Mouse (Mus musculus): Measurements from ENCODE around the gene Zfp874a. TPM values are rescaled to one million over a fixed set of nuclear protein-coding genes. Genes with fewer than 3 reads are reported as not detected.
A peak's percentile ranks its signal among the peaks of the same experiment; 100 is the strongest.
"Not testable (repeated sequence)": the region's sequence is repeated elsewhere in the genome, so short reads cannot be mapped to it uniquely, and the experiment has no call there.

Gene Zfp874a
- polyA plus RNA-seq, 1 experiment from 2014 or later: 7.2 TPM

GRCm38 (mm10) chr13:67375050-67375911, 76.1 kb downstream of the Zfp874a start, which contains the start of the genes Gm28041 and Zfp456:
Gene Gm28041, minus strand, starts transcription at chr13:67375733.
Gene Zfp456, minus strand, starts transcription at chr13:67375810.
- 15% methylated on average over 13 of the region's 15 CpGs for WGBS

More at GRCm38 (mm10) chr13:67375050-67375911, 76.1 kb downstream of the Zfp874a start, which contains the start of the genes Gm28041 and Zfp456:
- not testable (repeated sequence) for H3K27me3 ChIP-seq (replicated peaks); H3K4me1 ChIP-seq (replicated peaks); H3K9me3 ChIP-seq (replicated peaks); H3K36me3 ChIP-seq; H3K27ac ChIP-seq (ENCODE audit: poor library complexity, severe bottlenecking)
- peak; percentile 96 for ATAC-seq (ENCODE audit: insufficient number of reproducible peaks, low FRiP score)
- Histone ChIP-seq H3K4me3 (peak within 1 kb of the TSS; percentile 62), H3K4me2 (peak within 1 kb of the TSS; percentile 67), H3K9ac (peak within 1 kb of the TSS; percentile 65)

Other genes with a start within 250 kb of the Zfp874a start
- 1.7 and 1.9 TPM in 2 replicates for gene Zfp458, start 173.2 kb downstream of the Zfp874a start, polyA plus RNA-seq (2016; fragmentation: Nextera tagmentation; extraction: Ambion mirVana)
- 0.45 and 0.78 TPM in 2 replicates for gene Zfp457, start 145.1 kb downstream of the Zfp874a start, polyA plus RNA-seq (2016; fragmentation: Nextera tagmentation; extraction: Ambion mirVana)
- 2.2 and 2.5 TPM in 2 replicates for gene Zfp595, start 119.1 kb downstream of the Zfp874a start, polyA plus RNA-seq (2016; fragmentation: Nextera tagmentation; extraction: Ambion mirVana)
- 0.59 and 2.2 TPM in 2 replicates for gene Gm28044, start 91.1 kb downstream of the Zfp874a start, polyA plus RNA-seq (2016; fragmentation: Nextera tagmentation; extraction: Ambion mirVana)
- 0.80 and 0.93 TPM in 2 replicates for gene Zfp953, start 91.0 kb downstream of the Zfp874a start, polyA plus RNA-seq (2016; fragmentation: Nextera tagmentation; extraction: Ambion mirVana)
- gene Gm28041, start 75.9 kb downstream of the Zfp874a start, polyA plus RNA-seq (2016; fragmentation: Nextera tagmentation; extraction: Ambion mirVana): 0.23 and 0.41 TPM in 2 replicates
- gene Zfp456, start 75.8 kb downstream of the Zfp874a start, polyA plus RNA-seq (2016; fragmentation: Nextera tagmentation; extraction: Ambion mirVana): 1.3 and 1.4 TPM in 2 replicates
- gene Zfp429, start 51.8 kb downstream of the Zfp874a start, polyA plus RNA-seq (2016; fragmentation: Nextera tagmentation; extraction: Ambion mirVana): 3.2 and 3.9 TPM in 2 replicates
- 0.17 and 0.69 TPM in 2 replicates for gene Zfp459, start 30.2 kb downstream of the Zfp874a start, polyA plus RNA-seq (2016; fragmentation: Nextera tagmentation; extraction: Ambion mirVana)
- gene Zfp874b, start 32.6 kb upstream of the Zfp874a start, polyA plus RNA-seq (2016; fragmentation: Nextera tagmentation; extraction: Ambion mirVana): 1.3 and 2.0 TPM in 2 replicates
- gene Zfp58, start 48.9 kb upstream of the Zfp874a start, polyA plus RNA-seq (2016; fragmentation: Nextera tagmentation; extraction: Ambion mirVana): 10.5 and 11.2 TPM in 2 replicates
- not detected in 2 replicates for gene Gm26965, start 74.5 kb upstream of the Zfp874a start, polyA plus RNA-seq (2016; fragmentation: Nextera tagmentation; extraction: Ambion mirVana)
- 17.3 and 18.2 TPM in 2 replicates for gene Zfp87, start 74.6 kb upstream of the Zfp874a start, polyA plus RNA-seq (2016; fragmentation: Nextera tagmentation; extraction: Ambion mirVana)
- gene Zfp748, start 102.2 kb upstream of the Zfp874a start, polyA plus RNA-seq (2016; fragmentation: Nextera tagmentation; extraction: Ambion mirVana): 9.6 and 9.9 TPM in 2 replicates
- gene Zfp729b, start 158.1 kb upstream of the Zfp874a start, polyA plus RNA-seq (2016; fragmentation: Nextera tagmentation; extraction: Ambion mirVana): 2.4 and 2.9 TPM in 2 replicates
- not detected in 2 replicates for gene Gm49345, start 186.1 kb upstream of the Zfp874a start, polyA plus RNA-seq (2016; fragmentation: Nextera tagmentation; extraction: Ambion mirVana)
- gene Zfp729a, start 186.2 kb upstream of the Zfp874a start, polyA plus RNA-seq (2016; fragmentation: Nextera tagmentation; extraction: Ambion mirVana): 1.7 and 2.3 TPM in 2 replicates
- 7.5 and 7.8 TPM in 2 replicates for gene Zfp738, start 235.4 kb upstream of the Zfp874a start, polyA plus RNA-seq (2016; fragmentation: Nextera tagmentation; extraction: Ambion mirVana)

Measured in heart, embryonic 12.5 days (tissue).